Mouse (Mus musculus): ENCODE measurements at regions not wholly inside any gene's neighbourhood (a gene's known extent, or its start where the extent isn't known, plus 50 kb on each side); places are given as distances from the start of the nearest gene placed in this dataset.

GRCm38 (mm10) chr5:77594719-77595118 is 186.9 kb upstream of the Igfbp7 start:
- no peaks in the 10 kb centered on the region for H3K36me3 ChIP-seq (ENCODE audit: insufficient read depth)
- no peaks in the 10 kb centered on the region for H3K4me1 ChIP-seq (ENCODE audit: insufficient read depth)
- ATAC-seq (ENCODE audit: insufficient read depth) (no peak), DNase-seq (no peak)
- no peak for TF ChIP-seq CTCF (IDR thresholded peaks at IDR 0.05; ENCODE audit: low read depth)
- H3K9ac ChIP-seq, result no peak overlapping the region
- H3K27ac ChIP-seq (ENCODE audit: low read depth), result no peak overlapping the region
- no peak overlapping the region for H3K4me3 ChIP-seq (ENCODE audit: low read depth, low read length)
- WGBS, result 74% methylated on average over 4 of the region's 4 CpGs
- H3K4me2 ChIP-seq, result no peak overlapping the region
- H3K9me3 ChIP-seq (ENCODE audit: low read depth, low read length), result no peaks in the 10 kb centered on the region
- H3K27me3 ChIP-seq (ENCODE audit: insufficient read depth, low read length), result no peaks in the 10 kb centered on the region

GRCm38 (mm10) chr5:77589252-77589651 is 181.4 kb upstream of the Igfbp7 start:
- no peak overlapping the region for H3K4me3 ChIP-seq (ENCODE audit: low read depth, low read length)
- DNase-seq (no peak), ATAC-seq (ENCODE audit: insufficient read depth) (no peak)
- 85% methylated on average over 3 of the region's 3 CpGs for WGBS
- no peaks in the 10 kb centered on the region for H3K27me3 ChIP-seq (ENCODE audit: insufficient read depth, low read length)
- no peaks in the 10 kb centered on the region for H3K4me1 ChIP-seq (ENCODE audit: insufficient read depth)
- H3K4me2 ChIP-seq, result no peak overlapping the region
- H3K36me3 ChIP-seq (ENCODE audit: insufficient read depth), result no peaks in the 10 kb centered on the region
- no peak overlapping the region for H3K9ac ChIP-seq
- no peak for TF ChIP-seq CTCF (IDR thresholded peaks at IDR 0.05; ENCODE audit: low read depth)
- no peaks in the 10 kb centered on the region for H3K9me3 ChIP-seq (ENCODE audit: low read depth, low read length)
- no peak overlapping the region for H3K27ac ChIP-seq (ENCODE audit: low read depth)

- Histone ChIP-seq H3K4me3 (ENCODE audit: low read depth, low read length) (no peak overlapping the region), H3K4me2 (0 out of 2 replicates have a peak overlapping the region, but pooled peaks have one; percentile 15), H3K4me1 (ENCODE audit: insufficient read depth) (peaks cover 7% of the 10 kb centered on the region; the same call in 1 of the 2 replicates), H3K27me3 (ENCODE audit: insufficient read depth, low read length) (no peaks in the 10 kb centered on the region), H3K27ac (ENCODE audit: low read depth) (no peak overlapping the region), H3K9me3 (ENCODE audit: low read depth, low read length) (no peaks in the 10 kb centered on the region), H3K36me3 (ENCODE audit: insufficient read depth) (no peaks in the 10 kb centered on the region), H3K9ac (no peak overlapping the region)
- TF ChIP-seq CTCF (IDR thresholded peaks at IDR 0.05; ENCODE audit: low read depth), result no peak
- DNase-seq (no peak), ATAC-seq (ENCODE audit: insufficient read depth) (no peak)
- WGBS, result 59% methylated on average over 6 of the region's 6 CpGs
Observed at GRCm38 (mm10) chr5:77581702-77582101, 173.9 kb upstream of the Igfbp7 start.

GRCm38 (mm10) chr5:77581106-77581638 is 173.3 kb upstream of the Igfbp7 start:
- WGBS, result 34% methylated on average over 6 of the region's 6 CpGs

GRCm38 (mm10) chr5:77579826-77580745 is 172.2 kb upstream of the Igfbp7 start:
- H3K4me2 ChIP-seq, result peak overlapping the region; percentile 38; the same call in 1 of the 2 replicates
- H3K9me3 ChIP-seq (ENCODE audit: low read depth, low read length), result no peaks in the 10 kb centered on the region
- WGBS, result 30% methylated on average over 20 of the region's 20 CpGs
- no peak for TF ChIP-seq CTCF (IDR thresholded peaks at IDR 0.05; ENCODE audit: low read depth)
- H3K27me3 ChIP-seq (ENCODE audit: insufficient read depth, low read length), result no peaks in the 10 kb centered on the region
- H3K4me3 ChIP-seq (ENCODE audit: low read depth, low read length), result no peak overlapping the region
- ATAC-seq (ENCODE audit: insufficient read depth) (peak; percentile 47), DNase-seq (peak; percentile 60)
- H3K4me1 ChIP-seq (ENCODE audit: insufficient read depth), result peaks cover 7% of the 10 kb centered on the region; the same call in 1 of the 2 replicates
- H3K27ac ChIP-seq (ENCODE audit: low read depth), result peak overlapping the region; percentile 13; the same call in 1 of the 2 replicates
- H3K36me3 ChIP-seq (ENCODE audit: insufficient read depth), result no peaks in the 10 kb centered on the region
- no peak overlapping the region for H3K9ac ChIP-seq

More at GRCm38 (mm10) chr5:77581106-77581638, 173.3 kb upstream of the Igfbp7 start:
- TF ChIP-seq CTCF (IDR thresholded peaks at IDR 0.05; ENCODE audit: low read depth), result no peak
- H3K4me1 ChIP-seq (ENCODE audit: insufficient read depth), result peaks cover 7% of the 10 kb centered on the region; the same call in 1 of the 2 replicates
- H3K9ac ChIP-seq, result no peak overlapping the region
- H3K4me3 ChIP-seq (ENCODE audit: low read depth, low read length), result no peak overlapping the region
- H3K4me2 ChIP-seq, result 0 out of 2 replicates have a peak overlapping the region, but pooled peaks have one; percentile 15
- H3K27me3 ChIP-seq (ENCODE audit: insufficient read depth, low read length), result no peaks in the 10 kb centered on the region
- no peaks in the 10 kb centered on the region for H3K36me3 ChIP-seq (ENCODE audit: insufficient read depth)
- H3K27ac ChIP-seq (ENCODE audit: low read depth), result no peak overlapping the region
- ATAC-seq (ENCODE audit: insufficient read depth) (peak; percentile 87; the same call in 1 of the 2 replicates), DNase-seq (peak; percentile 83)
- no peaks in the 10 kb centered on the region for H3K9me3 ChIP-seq (ENCODE audit: low read depth, low read length)

GRCm38 (mm10) chr5:77576881-77577280 is 169.0 kb upstream of the Igfbp7 start:
- Histone ChIP-seq H3K4me2 (no peak overlapping the region), H3K9me3 (ENCODE audit: low read depth, low read length) (no peaks in the 10 kb centered on the region), H3K27ac (ENCODE audit: low read depth) (no peak overlapping the region), H3K4me1 (ENCODE audit: insufficient read depth) (peaks cover 7% of the 10 kb centered on the region; the same call in 1 of the 2 replicates), H3K9ac (no peak overlapping the region), H3K36me3 (ENCODE audit: insufficient read depth) (no peaks in the 10 kb centered on the region), H3K4me3 (ENCODE audit: low read depth, low read length) (no peak overlapping the region), H3K27me3 (ENCODE audit: insufficient read depth, low read length) (no peaks in the 10 kb centered on the region)
- no peak for DNase-seq
- no peak for ATAC-seq (ENCODE audit: insufficient read depth)
- 87% methylated on average over 5 of the region's 5 CpGs for WGBS
- TF ChIP-seq CTCF (IDR thresholded peaks at IDR 0.05; ENCODE audit: low read depth), result no peak

GRCm38 (mm10) chr5:77575780-77576179 is 167.9 kb upstream of the Igfbp7 start:
- H3K4me1 ChIP-seq (ENCODE audit: insufficient read depth), result no peaks in the 10 kb centered on the region; the same call in 1 of the 2 replicates
- no peak overlapping the region for H3K4me3 ChIP-seq (ENCODE audit: low read depth, low read length)
- no peak overlapping the region for H3K9ac ChIP-seq
- DNase-seq, result no peak
- WGBS, result 81% methylated on average over 8 of the region's 8 CpGs
- H3K27me3 ChIP-seq (ENCODE audit: insufficient read depth, low read length), result no peaks in the 10 kb centered on the region
- no peaks in the 10 kb centered on the region for H3K9me3 ChIP-seq (ENCODE audit: low read depth, low read length)
- no peak for TF ChIP-seq CTCF (IDR thresholded peaks at IDR 0.05; ENCODE audit: low read depth)
- no peak overlapping the region for H3K27ac ChIP-seq (ENCODE audit: low read depth)
- H3K4me2 ChIP-seq, result no peak overlapping the region
- H3K36me3 ChIP-seq (ENCODE audit: insufficient read depth), result no peaks in the 10 kb centered on the region
- ATAC-seq (ENCODE audit: insufficient read depth), result no peak
